Mouse (Mus musculus): ENCODE results near the gene Pim1.

- no peak for TF ChIP-seq CTCF (IDR thresholded peaks at IDR 0.05; ENCODE audit: low read depth)
- no peak for TF ChIP-seq EP300 (optimal IDR thresholded peaks at IDR 0.05)
These were observed 5.0 kb upstream of the Pim1 start for GRCm38 (mm10) chr17:29485336-29486233.
